Mouse (Mus musculus) left cerebral cortex, adult 2 months (tissue): Measurements from ENCODE around the gene Calr4. TPM values are rescaled to one million over a fixed set of nuclear protein-coding genes. Genes with fewer than 3 reads are reported as not detected.

Experiments
- DNase-seq, 2 experiments: peaks; one replicate each; pipeline ENCODE4 v3.0.0; 2021 to 2022; ENCODE audit warnings: low spot score in 2 of 2, mixed read lengths in 1 of 2; ENCODE audit errors: extremely low spot score in 1 of 2
- H3K27ac ChIP-seq: fragments of 200-600 bp; 2 replicates; pipeline ENCODE4 v1.8.1; 2022
- H3K4me3 ChIP-seq: fragments of 200-600 bp; 2 replicates; pipeline ENCODE4 v1.8.1; 2022
- CTCF ChIP-seq: fragments of 200-600 bp; IDR thresholded peaks from 2 replicates; pipeline ENCODE4 v1.8.1; 2022; ENCODE audit warnings: antibody characterized with exemption, mild to moderate bottlenecking, moderate library complexity
- intact Hi-C: fragments of 180-260 bp; cut with DNase I; formaldehyde crosslinking; loops from one replicate; pipeline ENCODE4 v1.15.1; 2025
- long read RNA-seq, 2 experiments: library from polyadenylated mRNA; stranded (forward); transcript quantifications; one replicate each; pipeline ENCODE4 v2.0.0; 2021; ENCODE audit warnings: borderline mapping rate in 2 of 2
- total RNA-seq, 2 experiments: library from RNA; stranded (reverse); gene quantifications; 2 replicates each; pipeline ENCODE4 v1.2.3; 2021

Gene Calr4
- under 1 TPM; 0.25 to 0.56 TPM for total RNA-seq
- long read RNA-seq, experiment 1, partial matches to known transcripts: 1 of 1 reads
- long read RNA-seq, experiment 1, other reads (novel, unspliced or antisense): 0 of 1 reads
- long read RNA-seq, experiment 2, partial matches to known transcripts: 1 of 2 reads
- long read RNA-seq, experiment 2, other reads (novel, unspliced or antisense): 1 of 2 reads

- Histone ChIP-seq H3K4me3 (no peak within 1 kb of the TSS), H3K27ac (peak within 1 kb of the TSS; percentile 28; the same call in 1 of the 2 replicates)
- TF ChIP-seq CTCF: no peak
- no peak for DNase-seq
- intact Hi-C loops: no loop called here
Observed at GRCm38 (mm10) chr4:109234185-109234584, at the start of gene Calr4. Gene Calr4, plus strand, starts transcription at chr4:109234485.

GRCm38 (mm10) chr4:109185616-109186405 lies 48.5 kb upstream of the Calr4 start:
- no peak for TF ChIP-seq CTCF
- Histone ChIP-seq H3K27ac (no peak overlapping the region), H3K4me3 (no peak overlapping the region)
- intact Hi-C loops: no loop called here
- DNase-seq: no peak

- H3K4me3 ChIP-seq: no peak overlapping the region
- no peak for DNase-seq
- intact Hi-C loops: no loop called here
- H3K27ac ChIP-seq: no peak overlapping the region
- TF ChIP-seq CTCF: no peak
Observed at GRCm38 (mm10) chr4:109191598-109191997, 42.7 kb upstream of the Calr4 start.

- H3K4me3 ChIP-seq: no peak overlapping the region
- H3K27ac ChIP-seq: no peak overlapping the region
- no peak for TF ChIP-seq CTCF
- intact Hi-C loops: no loop called here
- no peak for DNase-seq
Observed at GRCm38 (mm10) chr4:109193886-109194285, 40.4 kb upstream of the Calr4 start.

GRCm38 (mm10) chr4:109195900-109196629 lies 38.2 kb upstream of the Calr4 start:
- intact Hi-C loops: no loop called here

GRCm38 (mm10) chr4:109199069-109199468 lies 35.2 kb upstream of the Calr4 start:
- no peak for TF ChIP-seq CTCF
- intact Hi-C loops: no loop called here
- Histone ChIP-seq H3K27ac (no peak overlapping the region), H3K4me3 (no peak overlapping the region)
- no peak for DNase-seq

More at GRCm38 (mm10) chr4:109195900-109196629, 38.2 kb upstream of the Calr4 start:
- TF ChIP-seq CTCF: no peak
- DNase-seq: no peak
- Histone ChIP-seq H3K4me3 (no peak overlapping the region), H3K27ac (no peak overlapping the region)

- TF ChIP-seq CTCF: no peak; the same call in none of the 2 replicates
- Histone ChIP-seq H3K4me3 (peak within 1 kb of the TSS; percentile 90), H3K27ac (peak within 1 kb of the TSS; percentile 98)
- intact Hi-C loops: loop anchor here (1.0 kb wide), 1 partner anchor 474 kb away; the partner anchor contains the start of gene Faf1
- DNase-seq: peak; percentile 97 to 98
Observed at GRCm38 (mm10) chr4:109201582-109202424, 32.5 kb upstream of the Calr4 start, which contains the start of gene Osbpl9. Gene Osbpl9, minus strand, starts transcription at chr4:109202272.

- no peak overlapping the region for H3K27ac ChIP-seq
- no peak for DNase-seq
- intact Hi-C loops: no loop called here
- TF ChIP-seq CTCF: no peak
- H3K4me3 ChIP-seq: no peak overlapping the region
Observed at GRCm38 (mm10) chr4:109203931-109204330, 30.4 kb upstream of the Calr4 start.

GRCm38 (mm10) chr4:109204416-109204815 lies 29.9 kb upstream of the Calr4 start:
- intact Hi-C loops: no loop called here
- no peak for DNase-seq
- no peak for TF ChIP-seq CTCF
- Histone ChIP-seq H3K4me3 (no peak overlapping the region), H3K27ac (no peak overlapping the region)

GRCm38 (mm10) chr4:109207524-109207923 lies 26.8 kb upstream of the Calr4 start:
- intact Hi-C loops: no loop called here
- H3K27ac ChIP-seq: no peak overlapping the region
- TF ChIP-seq CTCF: no peak
- no peak for DNase-seq
- no peak overlapping the region for H3K4me3 ChIP-seq

GRCm38 (mm10) chr4:109210253-109210652 lies 24.0 kb upstream of the Calr4 start:
- Histone ChIP-seq H3K27ac (no peak overlapping the region), H3K4me3 (no peak overlapping the region)
- DNase-seq: no peak
- TF ChIP-seq CTCF: no peak
- intact Hi-C loops: no loop called here
